Mouse (Mus musculus): ENCODE data around the gene Sh2d2a. TPM values are rescaled to one million over a fixed set of nuclear protein-coding genes. Genes with fewer than 3 reads are reported as not detected.

Gene Sh2d2a
- polyA plus RNA-seq, 1 experiment: not detected

- TF ChIP-seq CTCF (IDR thresholded peaks at IDR 0.05; ENCODE audit: borderline replicate concordance, extremely low read depth, insufficient read depth, insufficient read length) (no peak), POLR2A (IDR thresholded peaks at IDR 0.05; ENCODE audit: borderline replicate concordance, extremely low read depth, insufficient read depth, insufficient read length, poor library complexity, severe bottlenecking) (no peak)
- no peak for DNase-seq (ENCODE audit: low read depth)
Observed at GRCm38 (mm10) chr3:87829025-87829424, 17.5 kb upstream of the Sh2d2a start.

- DNase-seq (ENCODE audit: low read depth): no peak
- TF ChIP-seq CTCF (IDR thresholded peaks at IDR 0.05; ENCODE audit: borderline replicate concordance, extremely low read depth, insufficient read depth, insufficient read length) (no peak), POLR2A (IDR thresholded peaks at IDR 0.05; ENCODE audit: borderline replicate concordance, extremely low read depth, insufficient read depth, insufficient read length, poor library complexity, severe bottlenecking) (no peak)
Observed at GRCm38 (mm10) chr3:87832109-87832859, 14.3 kb upstream of the Sh2d2a start.

DNA sequence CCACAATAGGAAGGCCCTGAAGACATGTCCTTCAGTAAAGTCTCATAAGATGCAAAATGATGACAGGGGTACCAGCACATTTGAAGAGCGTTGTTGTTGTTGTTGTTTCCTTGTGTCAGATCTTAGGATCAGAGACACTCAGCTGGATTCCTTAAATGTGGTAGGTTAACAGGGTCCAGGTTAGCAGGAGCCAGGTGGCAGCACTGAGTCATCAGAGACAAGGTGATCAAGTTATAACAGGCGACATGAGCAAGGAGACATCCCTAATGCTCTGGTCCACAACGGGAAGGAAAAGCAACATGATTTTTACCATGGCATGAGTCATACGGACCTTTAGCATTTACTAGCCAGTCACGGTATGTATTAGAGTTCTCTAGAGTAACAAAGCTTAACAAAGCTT, 13.1 kb upstream of the Sh2d2a start:
- no peak for DNase-seq (ENCODE audit: low read depth)

DNA sequence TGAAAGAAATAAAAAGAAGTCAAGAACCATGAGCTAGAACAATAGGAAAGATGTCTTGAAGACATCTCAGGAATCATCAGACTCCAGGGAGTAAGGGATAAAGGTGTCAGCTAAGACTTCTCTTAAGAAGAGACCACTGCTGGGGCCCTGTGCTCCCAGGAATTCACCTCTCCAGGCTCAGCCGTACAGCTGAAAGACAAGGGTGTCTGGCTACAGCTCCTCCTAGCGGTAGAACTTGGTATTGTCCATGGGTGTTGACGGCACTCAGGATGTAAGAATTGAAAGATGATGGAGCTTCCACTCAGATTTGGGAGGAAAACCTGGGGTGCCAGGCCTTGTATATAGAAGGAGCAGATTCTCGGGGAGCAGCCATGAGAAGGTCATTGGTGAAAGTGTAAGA, 7.9 kb upstream of the Sh2d2a start:
- TF ChIP-seq POLR2A (IDR thresholded peaks at IDR 0.05; ENCODE audit: borderline replicate concordance, extremely low read depth, insufficient read depth, insufficient read length, poor library complexity, severe bottlenecking): no peak
- peak; percentile 90 for TF ChIP-seq CTCF (IDR thresholded peaks at IDR 0.05; ENCODE audit: borderline replicate concordance, extremely low read depth, insufficient read depth, insufficient read length)
- DNase-seq (ENCODE audit: low read depth): peak; percentile 76

More for the DNA sequence above, 13.1 kb upstream of the Sh2d2a start:
- no peak for TF ChIP-seq POLR2A (IDR thresholded peaks at IDR 0.05; ENCODE audit: borderline replicate concordance, extremely low read depth, insufficient read depth, insufficient read length, poor library complexity, severe bottlenecking)
- TF ChIP-seq CTCF (IDR thresholded peaks at IDR 0.05; ENCODE audit: borderline replicate concordance, extremely low read depth, insufficient read depth, insufficient read length): no peak

- no peak for TF ChIP-seq CTCF (IDR thresholded peaks at IDR 0.05; ENCODE audit: borderline replicate concordance, extremely low read depth, insufficient read depth, insufficient read length)
- no peak for TF ChIP-seq POLR2A (IDR thresholded peaks at IDR 0.05; ENCODE audit: borderline replicate concordance, extremely low read depth, insufficient read depth, insufficient read length, poor library complexity, severe bottlenecking)
- DNase-seq (ENCODE audit: low read depth): no peak
Observed at GRCm38 (mm10) chr3:87840858-87841257, 5.7 kb upstream of the Sh2d2a start.

GRCm38 (mm10) chr3:87844981-87845380, 1.6 kb upstream of the Sh2d2a start:
- no peak for TF ChIP-seq CTCF (IDR thresholded peaks at IDR 0.05; ENCODE audit: borderline replicate concordance, extremely low read depth, insufficient read depth, insufficient read length)
- TF ChIP-seq POLR2A (IDR thresholded peaks at IDR 0.05; ENCODE audit: borderline replicate concordance, extremely low read depth, insufficient read depth, insufficient read length, poor library complexity, severe bottlenecking): no peak
- no peak for DNase-seq (ENCODE audit: low read depth)

DNA sequence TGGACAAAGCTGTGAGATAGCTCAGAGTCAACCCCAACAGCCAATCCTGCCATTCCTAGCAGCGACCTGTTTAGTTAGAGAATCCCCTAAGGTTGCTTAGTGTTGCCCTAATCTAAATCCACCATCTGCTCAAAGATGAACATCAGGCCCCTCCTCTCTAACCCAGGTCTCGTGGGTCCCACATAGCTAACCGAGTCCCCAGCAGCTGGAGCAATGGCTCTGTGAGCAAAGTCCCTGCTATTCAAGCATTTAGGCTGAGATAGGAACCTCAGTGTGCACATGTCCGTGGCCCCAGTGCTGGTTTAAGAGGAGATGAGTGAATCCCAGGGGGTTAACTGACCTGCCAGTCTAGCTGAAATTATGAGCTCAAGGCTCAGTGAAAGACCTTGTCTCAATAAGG, 369 bp upstream of the Sh2d2a start:
- no peak for DNase-seq (ENCODE audit: low read depth)
- TF ChIP-seq CTCF (IDR thresholded peaks at IDR 0.05; ENCODE audit: borderline replicate concordance, extremely low read depth, insufficient read depth, insufficient read length) (no peak), POLR2A (IDR thresholded peaks at IDR 0.05; ENCODE audit: borderline replicate concordance, extremely low read depth, insufficient read depth, insufficient read length, poor library complexity, severe bottlenecking) (no peak)

- DNase-seq (ENCODE audit: low read depth): no peak
- TF ChIP-seq POLR2A (IDR thresholded peaks at IDR 0.05; ENCODE audit: borderline replicate concordance, extremely low read depth, insufficient read depth, insufficient read length, poor library complexity, severe bottlenecking): no peak
- TF ChIP-seq CTCF (IDR thresholded peaks at IDR 0.05; ENCODE audit: borderline replicate concordance, extremely low read depth, insufficient read depth, insufficient read length): no peak
Observed at GRCm38 (mm10) chr3:87847680-87848079, 1.1 kb downstream of the Sh2d2a start.

DNA sequence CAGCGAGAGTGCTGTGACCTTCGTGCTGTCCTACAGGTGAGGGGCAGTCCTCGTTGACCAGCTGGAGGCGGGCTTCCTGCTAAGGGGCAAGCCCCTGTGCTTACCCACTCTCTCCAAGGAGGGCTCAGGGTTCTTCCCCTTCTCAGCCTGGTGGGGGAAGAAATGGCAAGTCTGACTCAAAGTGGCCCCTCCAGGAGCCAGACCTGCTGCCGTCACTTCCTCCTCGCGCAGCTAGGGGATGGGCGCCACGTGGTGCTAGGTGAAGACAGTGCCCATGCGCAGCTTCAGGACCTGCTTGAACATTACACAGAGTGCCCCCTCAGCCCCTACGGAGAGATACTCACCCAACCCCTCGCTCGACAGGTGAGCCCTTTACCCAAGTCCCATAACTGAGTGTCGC, 2.6 kb downstream of the Sh2d2a start:
- no peak for DNase-seq (ENCODE audit: low read depth)
- TF ChIP-seq POLR2A (IDR thresholded peaks at IDR 0.05; ENCODE audit: borderline replicate concordance, extremely low read depth, insufficient read depth, insufficient read length, poor library complexity, severe bottlenecking) (no peak), CTCF (IDR thresholded peaks at IDR 0.05; ENCODE audit: borderline replicate concordance, extremely low read depth, insufficient read depth, insufficient read length) (no peak)

GRCm38 (mm10) chr3:87854795-87855568, 8.4 kb downstream of the Sh2d2a start:
- DNase-seq (ENCODE audit: low read depth): peak; percentile 11
- TF ChIP-seq CTCF (IDR thresholded peaks at IDR 0.05; ENCODE audit: borderline replicate concordance, extremely low read depth, insufficient read depth, insufficient read length): no peak
- TF ChIP-seq POLR2A (IDR thresholded peaks at IDR 0.05; ENCODE audit: borderline replicate concordance, extremely low read depth, insufficient read depth, insufficient read length, poor library complexity, severe bottlenecking): no peak

- TF ChIP-seq POLR2A (IDR thresholded peaks at IDR 0.05; ENCODE audit: borderline replicate concordance, extremely low read depth, insufficient read depth, insufficient read length, poor library complexity, severe bottlenecking) (no peak), CTCF (IDR thresholded peaks at IDR 0.05; ENCODE audit: borderline replicate concordance, extremely low read depth, insufficient read depth, insufficient read length) (no peak)
- DNase-seq (ENCODE audit: low read depth): no peak
Observed at GRCm38 (mm10) chr3:87855936-87856335, 9.4 kb downstream of the Sh2d2a start.

All from brain, embryonic 14.5 days (tissue).